Mouse (Mus musculus) cerebellum, postnatal 36 days (tissue): ENCODE measurements around the gene Aacs.

ENCODE experiments used
- DNase-seq, 2 experiments: peaks; one replicate each; pipeline ENCODE4 v3.0.0; 2021 to 2022; ENCODE audit warnings: mixed read lengths in 2 of 2

Aacs gene

GRCm38 (mm10) chr5:125497821-125498600, 22.4 kb downstream of the Aacs start:
- peak; percentile 84 to 86 for DNase-seq

- no peak for DNase-seq
These were observed 25.9 kb downstream of the Aacs start for GRCm38 (mm10) chr5:125501505-125501904.

GRCm38 (mm10) chr5:125502186-125502585, 26.6 kb downstream of the Aacs start:
- DNase-seq = no peak

- no peak for DNase-seq
These were observed 28.0 kb downstream of the Aacs start for GRCm38 (mm10) chr5:125503628-125504027.

GRCm38 (mm10) chr5:125504692-125505091, 29.1 kb downstream of the Aacs start:
- no peak for DNase-seq

GRCm38 (mm10) chr5:125505968-125506367, 30.4 kb downstream of the Aacs start:
- DNase-seq = no peak

- no peak for DNase-seq
These were observed 32.0 kb downstream of the Aacs start for GRCm38 (mm10) chr5:125507582-125507981.

DNA sequence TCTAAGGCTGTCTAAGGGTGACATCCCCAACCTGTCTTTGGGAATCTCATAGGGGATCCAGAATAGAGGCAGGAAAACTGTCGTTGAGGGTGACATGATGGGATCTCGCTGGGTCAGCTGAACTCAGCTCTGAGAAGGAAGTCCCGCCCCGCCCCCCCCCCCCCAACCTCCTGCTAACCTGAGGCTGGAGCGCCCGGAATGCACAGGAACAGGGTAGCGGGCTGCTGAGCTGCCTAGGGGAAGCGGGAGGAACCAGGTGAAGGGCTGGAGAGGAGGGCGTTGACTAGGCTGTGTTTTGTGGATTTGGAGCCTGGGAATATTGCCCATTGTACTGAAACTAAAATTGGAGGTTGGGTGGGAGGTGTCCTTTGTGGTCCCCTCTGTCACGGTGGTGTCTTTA, 32.4 kb downstream of the Aacs start:
- DNase-seq = no peak

DNA sequence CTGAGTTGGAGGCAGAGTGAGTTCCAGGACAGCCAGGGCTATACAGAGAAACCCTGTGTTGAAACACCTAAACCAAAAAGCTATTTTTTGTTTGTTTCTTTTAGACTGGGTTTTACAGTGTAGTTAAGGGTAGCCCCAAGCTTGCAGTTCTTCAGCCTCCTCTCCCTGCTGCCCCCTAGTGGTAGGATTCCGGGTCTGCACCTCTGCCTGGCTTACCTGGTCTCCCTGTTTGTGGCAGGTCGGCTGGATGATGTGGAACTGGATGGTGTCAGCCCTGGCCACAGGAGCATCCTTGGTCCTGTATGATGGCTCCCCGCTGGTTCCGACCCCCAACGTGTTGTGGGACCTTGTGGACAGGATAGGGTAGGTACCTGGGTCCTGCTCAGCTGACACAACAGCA, 33.9 kb downstream of the Aacs start:
- DNase-seq = peak; percentile 51 to 62

GRCm38 (mm10) chr5:125515006-125515405, 39.4 kb downstream of the Aacs start:
- DNase-seq = no peak

GRCm38 (mm10) chr5:125518640-125519039, 43.0 kb downstream of the Aacs start:
- DNase-seq = peak in 1 of 2 experiments; percentile 29

DNA sequence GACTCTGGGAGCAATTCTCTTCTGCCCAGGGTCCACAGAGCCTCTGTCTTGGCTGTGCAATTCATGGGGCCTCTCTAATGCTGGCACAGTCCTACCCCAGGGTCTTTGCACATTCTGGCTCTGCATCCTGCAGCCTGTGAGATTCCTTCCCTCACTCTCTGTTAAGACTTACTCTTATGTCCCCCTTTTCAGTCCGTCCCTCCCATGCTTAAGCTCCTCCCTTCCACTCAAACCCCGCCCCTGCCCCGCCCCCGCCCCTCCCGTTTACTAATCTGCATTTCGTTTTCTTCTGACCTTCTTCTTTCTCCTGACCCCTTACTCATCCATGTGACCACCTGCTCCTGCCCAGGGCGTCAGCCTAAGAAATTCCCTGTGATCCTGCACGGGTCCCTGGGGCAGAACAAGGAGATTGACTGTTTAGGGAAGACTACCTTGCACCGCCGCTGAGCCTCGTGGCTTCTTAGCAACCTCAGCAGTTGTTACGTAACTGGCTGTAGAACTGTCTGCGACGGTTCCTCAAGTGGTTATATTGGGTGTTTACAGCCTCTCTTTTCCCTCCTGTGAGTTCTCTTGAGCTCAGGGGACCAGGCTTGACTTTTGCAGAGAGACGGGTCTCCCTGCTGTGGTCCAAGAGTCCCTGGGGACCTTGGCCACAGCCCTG, 45.4 kb downstream of the Aacs start:
- DNase-seq = no peak

DNA sequence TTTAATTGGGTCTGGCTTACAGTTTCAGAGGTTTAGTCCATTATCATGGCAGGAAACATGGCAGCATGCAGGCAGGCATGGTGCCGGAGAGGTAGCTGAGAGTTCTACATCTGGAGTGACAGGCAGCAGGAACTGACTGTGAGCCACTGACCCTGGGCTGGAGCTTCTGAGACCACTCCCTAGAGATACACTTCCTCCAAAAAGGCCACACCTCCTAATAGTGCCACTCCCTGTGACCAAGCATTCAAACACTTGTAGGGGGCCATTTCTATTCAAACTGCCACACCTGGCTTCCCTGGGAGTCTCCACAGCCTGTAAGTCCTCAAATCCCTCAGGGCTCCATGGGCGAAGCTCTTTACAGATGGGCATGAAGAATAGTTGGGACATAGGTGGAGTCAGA, 47.7 kb downstream of the Aacs start:
- no peak for DNase-seq

- no peak for DNase-seq
These were observed 49.9 kb downstream of the Aacs start for GRCm38 (mm10) chr5:125525516-125525915.

DNA sequence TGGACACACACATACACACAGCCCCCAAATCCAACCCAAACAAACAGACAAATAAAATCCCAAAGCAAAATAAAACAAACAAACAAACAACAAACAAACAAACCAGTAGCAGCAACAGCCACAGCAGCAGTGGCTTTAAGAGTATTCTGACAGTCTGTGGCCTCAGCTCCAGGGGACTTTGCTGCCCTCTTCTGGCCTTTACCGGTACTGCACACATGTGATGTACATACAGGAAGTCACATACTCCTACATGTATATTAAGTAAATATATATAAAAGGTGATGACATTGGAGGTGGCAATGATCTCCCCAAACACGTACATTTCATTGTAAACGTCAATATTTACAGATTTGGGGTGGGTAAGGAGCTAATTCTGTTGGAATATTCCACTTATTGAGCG, 50.9 kb downstream of the Aacs start:
- no peak for DNase-seq

GRCm38 (mm10) chr5:125529109-125529508, 53.5 kb downstream of the Aacs start:
- peak; percentile 75 to 80 for DNase-seq

- DNase-seq = no peak
These were observed 56.0 kb downstream of the Aacs start, which contains the start of gene Tmem132b for GRCm38 (mm10) chr5:125531634-125532033. Tmem132b (plus strand) TSS chr5:125531774.

- DNase-seq = no peak
These were observed 56.6 kb downstream of the Aacs start for GRCm38 (mm10) chr5:125532191-125532544.

DNA sequence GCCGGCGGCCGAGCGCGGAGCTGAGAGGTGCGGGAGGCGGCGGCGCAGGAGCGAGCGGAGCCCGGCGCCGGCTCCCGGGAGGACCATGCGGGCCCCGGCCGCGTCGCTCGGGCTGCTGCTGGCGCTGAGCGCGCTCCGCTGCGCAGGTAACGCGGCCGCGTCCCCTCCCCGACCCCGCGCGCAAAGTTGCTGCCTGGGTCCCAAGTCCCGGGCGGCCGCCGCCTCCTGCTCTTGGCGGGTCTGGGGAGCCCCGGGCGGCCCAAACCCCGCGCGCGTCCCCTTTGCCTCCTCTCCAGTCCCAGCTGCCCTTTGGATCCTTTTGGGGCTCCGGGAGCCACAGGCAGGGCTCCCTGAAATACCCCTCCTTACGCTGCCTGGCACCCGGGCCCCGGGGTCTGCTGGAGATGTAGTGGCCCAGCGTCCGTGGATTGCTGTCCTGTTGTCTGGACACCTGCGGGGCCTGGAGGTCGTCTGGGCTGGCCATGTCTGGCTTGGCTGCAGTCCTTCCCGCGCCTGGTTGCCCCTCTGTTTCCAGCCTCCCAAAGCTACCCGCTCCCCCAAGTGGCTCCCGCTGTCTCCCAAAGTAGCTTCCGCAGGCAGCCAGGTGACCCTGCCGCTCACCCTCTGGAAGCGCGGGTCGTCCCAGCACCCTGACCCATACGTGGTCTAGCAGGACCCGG, 57.1 kb downstream of the Aacs start:
- no peak for DNase-seq

DNA sequence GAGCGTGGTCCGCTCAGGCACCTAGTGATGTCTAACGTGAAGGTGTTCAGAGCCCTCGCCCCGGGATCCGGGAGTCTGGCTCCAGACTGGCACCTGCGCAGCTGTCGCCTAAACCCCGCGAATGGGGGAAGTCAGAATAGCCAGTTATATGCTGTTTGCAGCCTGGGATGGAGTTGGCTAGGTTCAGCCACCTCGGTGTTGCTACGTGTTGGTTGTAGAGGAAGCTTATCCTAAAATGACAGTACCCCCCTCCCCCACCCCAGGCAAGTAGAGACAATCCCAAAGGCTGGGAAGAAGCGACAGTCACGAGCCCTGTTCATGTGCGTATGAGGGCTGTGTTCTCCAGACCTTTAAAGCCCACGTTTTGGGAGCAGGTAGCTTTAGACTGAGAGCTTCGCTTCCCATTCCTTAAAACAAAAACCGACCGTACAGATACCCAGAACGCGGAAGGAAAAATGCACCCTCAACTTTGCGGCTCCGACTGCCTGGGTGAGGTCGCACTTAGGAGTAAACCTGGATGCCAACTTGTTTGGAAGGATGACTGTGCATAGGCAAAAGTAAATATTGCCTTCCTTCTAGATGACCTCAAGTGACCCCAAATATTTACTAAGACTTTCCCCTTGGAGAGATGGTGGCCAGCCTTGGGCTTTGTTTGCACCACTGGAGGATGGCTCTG, 57.7 kb downstream of the Aacs start:
- DNase-seq = no peak

DNA sequence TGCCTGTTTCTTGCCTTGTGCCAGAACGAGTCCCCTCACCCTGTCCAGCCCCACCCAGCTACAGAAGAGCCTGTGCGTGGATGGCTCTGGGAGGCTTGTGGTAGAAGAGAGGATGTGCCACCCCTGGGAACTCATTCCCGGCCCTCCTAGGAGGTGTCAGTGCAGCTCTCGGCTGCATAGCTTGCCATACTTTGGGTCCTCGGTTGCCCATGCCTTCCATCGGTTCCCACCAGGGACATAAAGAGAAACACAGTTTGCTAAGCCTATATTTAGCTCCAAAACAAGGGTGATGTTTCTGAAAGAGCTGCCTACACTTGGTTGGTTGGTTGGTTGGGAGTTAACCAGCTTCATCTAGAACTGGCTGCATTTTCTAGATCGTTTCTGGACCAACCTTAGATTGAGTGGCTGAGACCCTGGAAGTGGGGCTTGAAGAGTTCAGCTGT, 58.6 kb downstream of the Aacs start:
- DNase-seq = no peak

- no peak for DNase-seq
These were observed 59.2 kb downstream of the Aacs start for GRCm38 (mm10) chr5:125534611-125535324.

DNA sequence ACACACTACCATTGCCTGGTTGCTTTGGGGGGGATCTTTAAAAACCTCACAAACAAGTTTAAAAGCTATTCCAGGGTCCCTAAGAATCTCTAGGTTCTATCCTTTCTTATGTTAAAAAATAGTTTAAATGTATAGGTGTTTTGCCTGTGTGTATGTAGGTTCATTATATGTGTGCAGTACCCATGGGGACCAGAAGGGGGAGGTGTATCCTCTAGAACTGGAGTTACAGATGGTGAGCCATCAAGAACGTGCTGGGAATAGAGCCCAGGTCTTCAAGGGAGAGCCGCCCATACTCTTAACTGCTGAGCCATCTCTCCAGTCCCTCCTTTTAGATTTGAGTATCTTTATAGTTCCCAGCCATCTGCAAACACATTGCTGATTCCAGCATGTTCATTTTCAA, 69.5 kb downstream of the Aacs start:
- no peak for DNase-seq
